9 mouse cellular contexts compared by ENCODE assay signal in the genomic region with DNA sequence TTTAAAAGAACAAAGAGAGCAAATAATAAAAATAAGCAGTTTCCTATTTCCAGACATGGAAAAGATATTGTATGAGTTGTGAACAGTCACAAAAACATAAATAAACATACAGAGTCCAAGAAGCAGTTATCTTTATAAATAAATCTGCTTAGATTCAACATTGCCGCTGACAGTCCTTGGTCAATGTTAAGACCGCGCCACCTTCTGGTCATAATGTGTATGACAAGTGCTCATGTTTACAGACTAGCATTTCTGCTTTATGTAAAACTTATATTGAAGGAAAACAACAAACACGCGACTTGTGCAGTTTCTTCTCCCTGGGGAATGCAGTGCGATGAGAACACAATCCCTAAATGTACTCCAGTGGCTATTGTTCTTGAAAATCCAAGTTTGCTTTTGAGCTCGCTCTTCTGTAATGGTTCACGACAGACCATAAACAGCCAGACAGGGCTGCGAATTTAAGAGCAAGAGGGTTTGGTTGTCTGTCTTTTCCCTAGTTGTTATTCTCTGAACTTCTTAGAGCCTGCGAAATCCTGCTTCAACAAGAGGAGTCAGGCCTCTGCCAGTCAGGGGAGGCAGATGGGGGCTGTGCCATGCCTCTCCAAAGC.
DNase-seq lines count a peak whose midpoint lies in the region; ATAC-seq and TF ChIP-seq lines count a peak whose summit lies in the region.
"Had no signal": no experiment of that assay in that cellular context is flagged by ENCODE, and none has a peak within 500 bp of the region (broad histone marks: within the 10 kb centered on the region; RNA-seq: fewer than 3 reads in every experiment).

No protein-coding gene starts in this region.

- no peaks in the 10 kb centered on the region for H3K27me3 ChIP-seq in liver, embryonic 12.5 days (replicated peaks)
- peaks cover 6% of the 10 kb centered on the region for H3K27me3 ChIP-seq in forebrain, postnatal 0 days (ENCODE audit: insufficient read depth, low read length)
- no peaks in the 10 kb centered on the region for H3K27me3 ChIP-seq in kidney, postnatal 0 days (ENCODE audit: insufficient read depth, low read length)
- H3K27me3 ChIP-seq in liver, embryonic 13.5 days: no peaks in the 10 kb centered on the region
- H3K27me3 ChIP-seq in neural tube, embryonic 13.5 days: 0 out of 2 replicates have a peak, but pooled peaks cover 11% of the 10 kb centered on the region
- H3K27me3 ChIP-seq: embryonic facial prominence, embryonic 15.5 days had no signal

- TF ChIP-seq CTCF in forebrain, postnatal 0 days (IDR thresholded peaks at IDR 0.05; ENCODE audit: low read depth): peak; percentile 89
- TF ChIP-seq CTCF in kidney, postnatal 0 days (IDR thresholded peaks at IDR 0.05; ENCODE audit: low read depth): peak; percentile 86

- no peak overlapping the region for H3K27ac ChIP-seq in liver, embryonic 12.5 days
- no peak overlapping the region for H3K27ac ChIP-seq in forebrain, postnatal 0 days (ENCODE audit: low read depth, low read length)
- no peak overlapping the region for H3K27ac ChIP-seq in kidney, postnatal 0 days
- H3K27ac ChIP-seq in liver, embryonic 13.5 days: no peak overlapping the region
- no peak overlapping the region for H3K27ac ChIP-seq in neural tube, embryonic 13.5 days (replicated peaks)
- H3K27ac ChIP-seq: embryonic facial prominence, embryonic 15.5 days had no signal

- no peaks in the 10 kb centered on the region for H3K9me3 ChIP-seq in liver, embryonic 12.5 days (replicated peaks)
- no peaks in the 10 kb centered on the region for H3K9me3 ChIP-seq in forebrain, postnatal 0 days (ENCODE audit: low read length)
- H3K9me3 ChIP-seq in kidney, postnatal 0 days (replicated peaks; ENCODE audit: low read length): no peaks in the 10 kb centered on the region
- H3K9me3 ChIP-seq in liver, embryonic 13.5 days (replicated peaks): no peaks in the 10 kb centered on the region
- no peaks in the 10 kb centered on the region for H3K9me3 ChIP-seq in neural tube, embryonic 13.5 days
- H3K9me3 ChIP-seq: embryonic facial prominence, embryonic 15.5 days had no signal

- no peak overlapping the region for H3K9ac ChIP-seq in liver, embryonic 12.5 days
- H3K9ac ChIP-seq in forebrain, postnatal 0 days: no peak overlapping the region
- H3K9ac ChIP-seq in kidney, postnatal 0 days (ENCODE audit: low read depth, low read length): no peak overlapping the region
- no peak overlapping the region for H3K9ac ChIP-seq in liver, embryonic 13.5 days
- H3K9ac ChIP-seq in neural tube, embryonic 13.5 days: no peak overlapping the region
- H3K9ac ChIP-seq: embryonic facial prominence, embryonic 15.5 days had no signal

- H3K4me2 ChIP-seq in liver, embryonic 12.5 days: no peak overlapping the region
- no peak overlapping the region for H3K4me2 ChIP-seq in forebrain, postnatal 0 days (ENCODE audit: low read depth)
- H3K4me2 ChIP-seq in kidney, postnatal 0 days (ENCODE audit: low read length): no peak overlapping the region
- H3K4me2 ChIP-seq in liver, embryonic 13.5 days: no peak overlapping the region
- no peak overlapping the region for H3K4me2 ChIP-seq in neural tube, embryonic 13.5 days
- H3K4me2 ChIP-seq: embryonic facial prominence, embryonic 15.5 days had no signal

- peak; percentile 63 for DNase-seq in liver
- DNase-seq in c-Kit-positive CD71-positive TER-119-positive erythroid progenitor cells, embryonic 14.5 days (ENCODE audit: low spot score): peak; percentile 57
- DNase-seq in forebrain, postnatal 0 days: peak; percentile 92
- peak; percentile 86 for DNase-seq in kidney, postnatal 0 days (ENCODE audit: low spot score)
- DNase-seq in liver, embryonic 13.5 days: peak; percentile 2
- DNase-seq in thymus, postnatal 36 days: peak; percentile 6 to 26

- no peaks in the 10 kb centered on the region for H3K36me3 ChIP-seq in liver, embryonic 12.5 days
- H3K36me3 ChIP-seq in forebrain, postnatal 0 days (ENCODE audit: insufficient read depth): no peaks in the 10 kb centered on the region
- no peaks in the 10 kb centered on the region for H3K36me3 ChIP-seq in kidney, postnatal 0 days (ENCODE audit: insufficient read depth, low read length)
- no peaks in the 10 kb centered on the region for H3K36me3 ChIP-seq in liver, embryonic 13.5 days
- H3K36me3 ChIP-seq in neural tube, embryonic 13.5 days: no peaks in the 10 kb centered on the region
- H3K36me3 ChIP-seq: embryonic facial prominence, embryonic 15.5 days had no signal

- no peak overlapping the region for H3K4me3 ChIP-seq in liver, embryonic 12.5 days
- no peak overlapping the region for H3K4me3 ChIP-seq in forebrain, postnatal 0 days (ENCODE audit: low read depth, low read length)
- no peak overlapping the region for H3K4me3 ChIP-seq in kidney, postnatal 0 days (replicated peaks; ENCODE audit: low read depth, low read length)
- H3K4me3 ChIP-seq in liver, embryonic 13.5 days (replicated peaks): no peak overlapping the region
- no peak overlapping the region for H3K4me3 ChIP-seq in neural tube, embryonic 13.5 days
- H3K4me3 ChIP-seq: embryonic facial prominence, embryonic 15.5 days had no signal

- H3K4me1 ChIP-seq in liver, embryonic 12.5 days: no peaks in the 10 kb centered on the region
- H3K4me1 ChIP-seq in forebrain, postnatal 0 days (ENCODE audit: insufficient read depth): no peaks in the 10 kb centered on the region
- no peaks in the 10 kb centered on the region for H3K4me1 ChIP-seq in kidney, postnatal 0 days (replicated peaks; ENCODE audit: insufficient read depth, low read length)
- no peaks in the 10 kb centered on the region for H3K4me1 ChIP-seq in liver, embryonic 13.5 days (replicated peaks)
- peaks cover 4% of the 10 kb centered on the region for H3K4me1 ChIP-seq in neural tube, embryonic 13.5 days (replicated peaks)
- H3K4me1 ChIP-seq: embryonic facial prominence, embryonic 15.5 days had no signal

- 28% methylated on average over 10 of the region's 10 CpGs for WGBS in liver, embryonic 12.5 days (ENCODE audit: insufficient replicate concordance)
- 28% methylated on average over 10 of the region's 10 CpGs for WGBS in forebrain, postnatal 0 days
- WGBS in kidney, postnatal 0 days: 23% methylated on average over 10 of the region's 10 CpGs
- 25% methylated on average over 10 of the region's 10 CpGs for WGBS in liver, embryonic 13.5 days (ENCODE audit: insufficient replicate concordance)
- 29% methylated on average over 10 of the region's 10 CpGs for WGBS in neural tube, embryonic 13.5 days

- ATAC-seq in liver, embryonic 12.5 days: no peak
- peak; percentile 81 for ATAC-seq in forebrain, postnatal 0 days
- ATAC-seq in kidney, postnatal 0 days (replicated peaks; ENCODE audit: low FRiP score, low read depth): no peak
- ATAC-seq in liver, embryonic 13.5 days (ENCODE audit: low read depth): no peak
- peak; percentile 63; the same call in 1 of the 2 replicates for ATAC-seq in neural tube, embryonic 13.5 days (ENCODE audit: low read depth)

Comparison
In these comparisons a context has a peak if more than half of its experiments do, and no peak if none do; other contexts are left out.
1. DNase-seq: peak in every context shown above with its lines; median percentile 92 in forebrain, postnatal 0 days; 86 in kidney, postnatal 0 days; 63 in liver; 57 in c-Kit-positive CD71-positive TER-119-positive erythroid progenitor cells, embryonic 14.5 days; 16 in thymus, postnatal 36 days; 2 in liver, embryonic 13.5 days.
2. ATAC-seq: peak in forebrain, postnatal 0 days (single experiment) and neural tube, embryonic 13.5 days (single experiment); none in liver, embryonic 12.5 days (single experiment), kidney, postnatal 0 days (single experiment) and liver, embryonic 13.5 days (single experiment).